Comparison of ENCODE assay signal across 12 mouse cellular contexts in genomic region chr7:105738286-105738685, GRCm38 (mm10). TPM values are rescaled to one million over a fixed set of nuclear protein-coding genes. Genes with fewer than 3 reads are reported as not detected.
DNase-seq lines count a peak whose midpoint lies in the region; ATAC-seq and TF ChIP-seq lines count a peak whose summit lies in the region.
"Had no signal": no experiment of that assay in that cellular context is flagged by ENCODE, and none has a peak within 500 bp of the region (broad histone marks: within the 10 kb centered on the region; RNA-seq: fewer than 3 reads in every experiment).

No protein-coding gene starts in this region.

- H3K4me3 ChIP-seq in layer of hippocampus, adult 2 months = peak overlapping the region; percentile 96; the same call in 1 of the 2 replicates
- peak overlapping the region; percentile 99 for H3K4me3 ChIP-seq in embryonic fibroblast, embryonic 13.5 days (ENCODE audit: insufficient read depth, low read length)
- H3K4me3 ChIP-seq in hindbrain, embryonic 16.5 days (ENCODE audit: low read length) = no peak overlapping the region
- H3K4me3 ChIP-seq in myocyte = peak overlapping the region; percentile 99

- H3K27me3 ChIP-seq in hindbrain, embryonic 16.5 days (replicated peaks; ENCODE audit: control insufficient read depth, insufficient read depth, low read length) = no peaks in the 10 kb centered on the region
- no peaks in the 10 kb centered on the region for H3K27me3 ChIP-seq in myocyte (ENCODE audit: control insufficient read depth, insufficient read depth, insufficient read length)
- H3K27me3 ChIP-seq: midbrain, embryonic 12.5 days had no signal

- peaks cover 26% of the 10 kb centered on the region for H3K36me3 ChIP-seq in hindbrain, embryonic 16.5 days (ENCODE audit: control insufficient read depth, insufficient read depth, low read length)
- peaks cover 18% of the 10 kb centered on the region for H3K36me3 ChIP-seq in myocyte (ENCODE audit: control insufficient read depth, insufficient read depth)

- H3K9me3 ChIP-seq in hindbrain, embryonic 16.5 days (ENCODE audit: control insufficient read depth, low read length) = no peaks in the 10 kb centered on the region
- H3K9me3 ChIP-seq: midbrain, embryonic 12.5 days had no signal

- H3K4me1 ChIP-seq in embryonic fibroblast, embryonic 13.5 days (ENCODE audit: control insufficient read depth, insufficient read depth, low read length) = peaks cover 9% of the 10 kb centered on the region
- H3K4me1 ChIP-seq in hindbrain, embryonic 16.5 days (ENCODE audit: control insufficient read depth, insufficient read depth, low read depth, low read length) = peaks cover 20% of the 10 kb centered on the region

- H3K27ac ChIP-seq in layer of hippocampus, adult 2 months = peak overlapping the region; percentile 18; the same call in 1 of the 2 replicates
- peak overlapping the region; percentile 99 for H3K27ac ChIP-seq in embryonic fibroblast, embryonic 13.5 days (ENCODE audit: insufficient read depth, low read length)
- no peak overlapping the region for H3K27ac ChIP-seq in hindbrain, embryonic 16.5 days (ENCODE audit: low read depth, low read length)
- H3K27ac ChIP-seq: midbrain, embryonic 12.5 days had no signal

- peaks cover 62% of the 10 kb centered on the region for H3K79me2 ChIP-seq in myocyte (ENCODE audit: control insufficient read depth, insufficient read depth)

- H3ac ChIP-seq in myocyte (ENCODE audit: control insufficient read depth, insufficient read length) = no peak overlapping the region

- ATAC-seq in hindbrain, embryonic 16.5 days = no peak

- peak overlapping the region; percentile 6 for H3K4me2 ChIP-seq in hindbrain, embryonic 16.5 days (ENCODE audit: low read length)
- peak overlapping the region; percentile 97 for H3K4me2 ChIP-seq in myocyte (ENCODE audit: low read depth)

- no peak overlapping the region for H3K9ac ChIP-seq in hindbrain, embryonic 16.5 days (ENCODE audit: low read depth, low read length)

- no peak for DNase-seq in layer of hippocampus, adult 2 months (ENCODE audit: low spot score in 2 of 2)
- DNase-seq in layer of hippocampus, adult 18-20 months (ENCODE audit: low spot score in 2 of 2) = no peak
- no peak for DNase-seq in cerebellum, postnatal 36 days
- no peak for DNase-seq in cerebellum, adult 9-11 months
- no peak for DNase-seq in thymus, postnatal 14 days
- DNase-seq: cerebellum, adult 11 months; spleen, adult 18-20 months had no signal

- 91% methylated on average over 2 of the region's 2 CpGs for WGBS in hindbrain, embryonic 16.5 days

- TF ChIP-seq POLR2A in embryonic fibroblast, embryonic 13.5 days (IDR thresholded peaks at IDR 0.05; ENCODE audit: low read depth, low read length) = no peak
- TF ChIP-seq POLR2A in myocyte (IDR thresholded peaks at IDR 0.05; ENCODE audit: insufficient read length, low read depth) = no peak

- no peak for TF ChIP-seq CTCF in layer of hippocampus, adult 2 months (conservative IDR thresholded peaks at IDR 0.05)
- TF ChIP-seq CTCF in embryonic fibroblast, embryonic 13.5 days (IDR thresholded peaks at IDR 0.05; ENCODE audit: borderline replicate concordance, insufficient read depth, low read length) = no peak

TF ChIP-seq in myocyte, 11 proteins besides CTCF, POLR2A, EP300 and RAD21:
- TF ChIP-seq MYOD1 (IDR thresholded peaks at IDR 0.05; ENCODE audit: control insufficient read depth in 1 of 3, insufficient read length in 2 of 3, low read depth in 2 of 3) (no peak), POLR2AphosphoS2 (IDR thresholded peaks at IDR 0.05; ENCODE audit: insufficient read length, low read depth) (no peak), MAX (IDR thresholded peaks at IDR 0.05; ENCODE audit: low read depth) (no peak), TCF12 (IDR thresholded peaks at IDR 0.05; ENCODE audit: insufficient read depth, poor library complexity, severe bottlenecking) (no peak), USF1 (IDR thresholded peaks at IDR 0.05; ENCODE audit: low read depth) (no peak)

RNA-seq across cellular contexts. Expression of gene Rrp8, which starts 1.1 kb away (rescaled TPM):
- total RNA-seq in layer of hippocampus, adult 2 months (2021) = 10 to 100 TPM in 1 of 2 experiments, 1 to 10 TPM in 1; 8.9 to 14.3 TPM
- total RNA-seq in layer of hippocampus, adult 18-20 months (2021) = 10 to 100 TPM; 10.9 to 14.6 TPM
- polyA plus RNA-seq in embryonic fibroblast, embryonic 13.5 days (2011; ENCODE audit: insufficient read length, low read depth, missing spikeins) = 46.0 and 47.7 TPM in 2 replicates
- polyA plus RNA-seq in hindbrain, embryonic 16.5 days (2015; fragmentation: Nextera tagmentation; extraction: Ambion mirVana) = 26.3 and 26.4 TPM in 2 replicates
- 15.5 TPM for polyA plus RNA-seq in myocyte (2012; fragmentation: generic; extraction: Trizol)

RNA-seq across cellular contexts. Expression of gene Ilk, which starts 1.9 kb away (rescaled TPM):
- 10 to 100 TPM; 79.7 to 83.2 TPM for total RNA-seq in layer of hippocampus, adult 2 months (2021)
- total RNA-seq in layer of hippocampus, adult 18-20 months (2021) = 10 to 100 TPM; 73.0 to 77.8 TPM
- 295 and 379 TPM in 2 replicates for polyA plus RNA-seq in embryonic fibroblast, embryonic 13.5 days (2011; ENCODE audit: insufficient read length, low read depth, missing spikeins)
- 172 and 211 TPM in 2 replicates for polyA plus RNA-seq in hindbrain, embryonic 16.5 days (2015; fragmentation: Nextera tagmentation; extraction: Ambion mirVana)
- polyA plus RNA-seq in myocyte (2012; fragmentation: generic; extraction: Trizol) = 250 TPM

RNA-seq across cellular contexts. Expression of gene Taf10, which starts 5.9 kb away (rescaled TPM):
- 100 to 1,000 TPM; 112 to 120 TPM for total RNA-seq in layer of hippocampus, adult 2 months (2021)
- 100 to 1,000 TPM; 108 to 114 TPM for total RNA-seq in layer of hippocampus, adult 18-20 months (2021)
- polyA plus RNA-seq in embryonic fibroblast, embryonic 13.5 days (2011; ENCODE audit: insufficient read length, low read depth, missing spikeins) = 146 and 155 TPM in 2 replicates
- polyA plus RNA-seq in hindbrain, embryonic 16.5 days (2015; fragmentation: Nextera tagmentation; extraction: Ambion mirVana) = 87.5 and 91.0 TPM in 2 replicates
- polyA plus RNA-seq in myocyte (2012; fragmentation: generic; extraction: Trizol) = 249 TPM

RNA-seq across cellular contexts. Expression of gene Tpp1, which starts 13.7 kb away (rescaled TPM):
- 10 to 100 TPM; 73.2 to 73.4 TPM for total RNA-seq in layer of hippocampus, adult 2 months (2021)
- total RNA-seq in layer of hippocampus, adult 18-20 months (2021) = 10 to 100 TPM; 59.2 to 65.2 TPM
- 200 and 265 TPM in 2 replicates for polyA plus RNA-seq in embryonic fibroblast, embryonic 13.5 days (2011; ENCODE audit: insufficient read length, low read depth, missing spikeins)
- 56.1 and 58.1 TPM in 2 replicates for polyA plus RNA-seq in hindbrain, embryonic 16.5 days (2015; fragmentation: Nextera tagmentation; extraction: Ambion mirVana)
- polyA plus RNA-seq in myocyte (2012; fragmentation: generic; extraction: Trizol) = 40.4 TPM

RNA-seq across cellular contexts. Expression of gene Dchs1, which starts 49.2 kb away (rescaled TPM):
- total RNA-seq in layer of hippocampus, adult 2 months (2021) = 10 to 100 TPM; 14.1 to 15.1 TPM
- total RNA-seq in layer of hippocampus, adult 18-20 months (2021) = 10 to 100 TPM; 10.9 to 11.8 TPM
- polyA plus RNA-seq in embryonic fibroblast, embryonic 13.5 days (2011; ENCODE audit: insufficient read length, low read depth, missing spikeins) = 12.8 and 28.6 TPM in 2 replicates
- polyA plus RNA-seq in hindbrain, embryonic 16.5 days (2015; fragmentation: Nextera tagmentation; extraction: Ambion mirVana) = 9.8 and 12.3 TPM in 2 replicates
- polyA plus RNA-seq in myocyte (2012; fragmentation: generic; extraction: Trizol) = 0.49 TPM
- total RNA-seq: hematopoietic stem cell, adult 5-6 weeks had no signal
